ENCODE assay signal across 8 mouse cellular contexts in the genomic region with DNA sequence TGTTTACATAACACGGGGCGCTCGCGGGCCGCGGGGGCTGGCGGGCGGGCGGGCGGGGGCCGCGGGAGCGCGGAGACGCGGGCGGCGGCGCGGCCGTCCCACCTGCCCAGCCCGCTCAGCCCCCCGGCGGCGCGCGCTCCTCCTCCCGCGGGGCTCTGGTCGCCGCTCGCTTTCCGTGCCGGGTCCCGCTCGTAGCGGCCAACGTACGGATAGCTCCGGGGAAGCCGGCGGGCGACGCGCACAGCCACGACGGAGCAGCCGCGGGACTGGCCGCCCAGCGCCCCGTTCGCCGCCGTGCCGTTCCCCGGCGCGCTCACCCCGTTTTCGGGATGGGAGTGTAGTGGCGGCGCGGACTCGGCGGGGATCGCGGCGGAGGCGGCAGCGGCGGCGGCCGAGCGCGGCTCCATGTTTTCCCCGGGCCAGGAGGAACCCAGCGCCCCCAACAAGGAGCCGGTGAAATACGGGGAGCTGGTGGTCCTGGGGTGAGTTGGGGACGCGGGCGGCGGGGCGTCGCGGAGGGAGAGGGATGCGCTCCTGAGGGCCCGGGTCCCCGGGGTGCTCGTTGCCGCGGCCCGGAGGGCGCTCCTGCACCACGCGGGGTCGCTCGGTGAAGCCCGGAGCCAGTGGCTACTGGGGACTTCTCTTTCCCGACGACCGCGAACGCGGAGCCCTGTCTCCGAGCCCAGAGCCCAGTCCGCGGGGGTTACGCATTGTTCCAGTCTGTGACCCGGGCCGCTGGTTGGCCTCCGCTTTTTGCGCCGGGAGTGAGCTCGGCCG. TPM values are rescaled to one million over a fixed set of nuclear protein-coding genes. Genes with fewer than 3 reads are reported as not detected.
A peak's percentile ranks its signal among the peaks of the same experiment; 100 is the strongest.
DNase-seq lines count a peak whose midpoint lies in the region; ATAC-seq and TF ChIP-seq lines count a peak whose summit lies in the region.

Gene Peli2 (plus strand): TSS at position 72 of the 777 bp plus-strand sequence.

- H3K9me3 ChIP-seq in hindbrain, embryonic 10.5 days = no peaks in the 10 kb centered on the region
- no peaks in the 10 kb centered on the region for H3K9me3 ChIP-seq in lung, embryonic 14.5 days (ENCODE audit: low read depth, low read length)

- no peaks in the 10 kb centered on the region; the same call in 1 of the 2 replicates for H3K27me3 ChIP-seq in hindbrain, embryonic 10.5 days (ENCODE audit: insufficient read depth, poor library complexity, severe bottlenecking)
- no peaks in the 10 kb centered on the region for H3K27me3 ChIP-seq in lung, embryonic 14.5 days (ENCODE audit: insufficient read depth, low read length)

- H3K4me1 ChIP-seq in hindbrain, embryonic 10.5 days (replicated peaks) = peaks cover 70% of the 10 kb centered on the region
- H3K4me1 ChIP-seq in lung, embryonic 14.5 days (ENCODE audit: insufficient read depth) = peaks cover 15% of the 10 kb centered on the region

- no peaks in the 10 kb centered on the region for H3K36me3 ChIP-seq in hindbrain, embryonic 10.5 days
- H3K36me3 ChIP-seq in lung, embryonic 14.5 days (ENCODE audit: insufficient read depth) = no peaks in the 10 kb centered on the region

- peak within 1 kb of the TSS; percentile 82 for H3K9ac ChIP-seq in lung, embryonic 14.5 days

- H3K4me3 ChIP-seq in hindbrain, embryonic 10.5 days = peak within 1 kb of the TSS; percentile 76
- H3K4me3 ChIP-seq in lung, embryonic 14.5 days (ENCODE audit: low read depth, low read length) = peak within 1 kb of the TSS; percentile 79

- H3K4me2 ChIP-seq in lung, embryonic 14.5 days = peak within 1 kb of the TSS; percentile 92

- WGBS in hindbrain, embryonic 10.5 days = under 1% methylated on average over 117 of the region's 117 CpGs
- WGBS in lung, embryonic 14.5 days = 1% methylated on average over 110 of the region's 117 CpGs

- peak; percentile 70 for DNase-seq in ZHBTc4 (ENCODE audit: low read depth, low spot score)
- DNase-seq in cerebellum, postnatal 14 days = peak; percentile 82 to 86
- DNase-seq in frontal cortex, postnatal 25 days (ENCODE audit: low spot score in 2 of 2) = peak; percentile 46 to 51
- DNase-seq in hindbrain, embryonic 10.5 days (ENCODE audit: low spot score) = peak; percentile 81
- peak; percentile 58 for DNase-seq in layer of hippocampus, adult 9-11 months
- peak; percentile 81 for DNase-seq in lung, embryonic 14.5 days
- peak; percentile 52 for DNase-seq in ovary, adult 18-20 months (ENCODE audit: low spot score)
- peak; percentile 68 for DNase-seq in urinary bladder, postnatal 14 days (ENCODE audit: low spot score)

- H3K27ac ChIP-seq in hindbrain, embryonic 10.5 days = peak within 1 kb of the TSS; percentile 98
- peak within 1 kb of the TSS; percentile 80 for H3K27ac ChIP-seq in lung, embryonic 14.5 days (ENCODE audit: low read depth)

- peak; percentile 83 for ATAC-seq in lung, embryonic 14.5 days (ENCODE audit: insufficient read depth)

- peak; percentile 12; the same call in 1 of the 2 replicates for TF ChIP-seq CTCF in lung, embryonic 14.5 days (IDR thresholded peaks at IDR 0.05; ENCODE audit: low read depth)

RNA-seq across cellular contexts. Expression of gene Peli2, which starts in this region (rescaled TPM):
- polyA plus RNA-seq in hindbrain, embryonic 10.5 days (2016; fragmentation: Nextera tagmentation; extraction: Ambion mirVana) = 16.0 and 16.9 TPM in 2 replicates
- 16.0 and 16.5 TPM in 2 replicates for polyA plus RNA-seq in lung, embryonic 14.5 days (2014; fragmentation: Nextera tagmentation; extraction: Ambion mirVana)

Comparison
In these comparisons a context has a peak if more than half of its experiments do, and no peak if none do; other contexts are left out.
1. Peak in every context shown above with its lines: DNase-seq, ATAC-seq, H3K4me3 ChIP-seq and H3K27ac ChIP-seq.